Mouse (Mus musculus) liver, embryonic 14.5 days (tissue): ENCODE measurements around the gene Ostn.

Experiments used
- CTCF ChIP-seq: IDR thresholded peaks from 2 replicates; pipeline ENCODE4 v1.5.1; 2016; ENCODE audit warnings: antibody characterized with exemption, low read depth, control low read depth
- EP300 ChIP-seq: IDR thresholded peaks from 2 replicates; pipeline ENCODE4 v1.6.1; 2016; ENCODE audit warnings: antibody characterized with exemption, low read depth

- no peak for TF ChIP-seq CTCF
- no peak for TF ChIP-seq EP300
Measured at GRCm38 (mm10) chr16:27382217-27382616, 74.9 kb downstream of the Ostn start.
